Mouse (Mus musculus) brain, embryonic 14.5 days (tissue): ENCODE measurements around the gene Pou3f1. TPM values are rescaled to one million over a fixed set of nuclear protein-coding genes. Genes with fewer than 3 reads are reported as not detected.
"Not testable (repeated sequence)": the region's sequence is repeated elsewhere in the genome, so short reads cannot be mapped to it uniquely, and the experiment has no call there.

Experiments used
- DNase-seq: peaks from one replicate; pipeline ENCODE4 v3.0.0-alpha.2; 2011; ENCODE audit warnings: low read depth
- CTCF ChIP-seq: fragments of 200-500 bp; IDR thresholded peaks from 2 replicates; pipeline ENCODE4 v1.5.1; 2012; ENCODE audit warnings: inconsistent platforms, mild to moderate bottlenecking, moderate library complexity, borderline replicate concordance; ENCODE audit not compliant: insufficient read depth, insufficient read length; ENCODE audit errors: extremely low read depth
- POLR2A ChIP-seq: fragments of 200-500 bp; IDR thresholded peaks from 2 replicates; pipeline ENCODE4 v1.6.1; 2012; ENCODE audit warnings: mild to moderate bottlenecking, inconsistent platforms, borderline replicate concordance; ENCODE audit not compliant: poor library complexity, insufficient read depth, insufficient read length, severe bottlenecking; ENCODE audit errors: extremely low read depth
- polyA plus RNA-seq: library from polyadenylated mRNA; depleted of rRNA; stranded (reverse); fragments of >200 nt; gene quantifications from 2 replicates; pipeline ENCODE4 v1.2.3, GENCODE M21; 2012; rRNA removed

Pou3f1 gene
- polyA plus RNA-seq, 1 experiment: 21.3 TPM

DNA sequence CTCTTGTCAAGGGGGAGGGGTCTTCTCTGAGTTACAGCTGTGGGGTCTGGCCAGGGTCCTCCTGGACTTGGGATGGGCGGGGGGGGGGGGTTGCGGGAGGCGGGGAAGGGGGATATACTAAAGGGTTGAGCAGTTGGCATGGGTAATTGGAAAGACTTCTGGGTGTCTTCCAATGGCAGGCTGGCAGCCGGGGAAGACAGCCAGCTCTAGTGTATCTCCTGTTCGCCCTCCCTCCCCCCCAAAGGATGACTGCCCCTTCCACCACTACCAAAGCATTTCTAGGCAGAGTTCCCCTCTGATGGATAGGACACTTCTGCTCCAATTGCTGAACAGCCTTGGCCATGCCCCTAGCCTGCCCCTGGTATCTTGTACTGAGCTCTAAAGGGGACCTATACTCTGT is 45.3 kb downstream of the Pou3f1 start:
- no peak for TF ChIP-seq POLR2A
- no peak for TF ChIP-seq CTCF
- peak; percentile 74 for DNase-seq

DNA sequence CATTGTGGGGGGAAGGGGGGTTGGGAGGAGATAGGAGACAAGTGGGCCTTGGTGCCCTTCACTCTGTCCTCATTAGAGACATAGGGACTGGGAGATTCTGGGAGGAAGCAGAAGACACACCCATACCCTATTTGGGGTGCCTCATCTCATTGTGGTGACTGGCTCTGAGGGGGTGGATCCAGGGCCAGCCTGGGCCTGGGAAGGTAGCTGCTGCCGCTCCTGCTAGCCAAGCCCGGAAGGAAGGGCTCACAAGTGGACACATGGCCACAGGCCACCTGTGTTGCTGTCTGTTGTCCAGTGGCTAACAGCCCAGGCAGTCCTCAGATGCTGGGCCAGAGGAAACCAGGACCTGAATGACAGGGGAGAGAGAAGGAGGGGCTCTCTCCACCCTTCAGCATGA is 46.8 kb downstream of the Pou3f1 start:
- TF ChIP-seq CTCF (no peak), POLR2A (no peak)
- no peak for DNase-seq

DNA sequence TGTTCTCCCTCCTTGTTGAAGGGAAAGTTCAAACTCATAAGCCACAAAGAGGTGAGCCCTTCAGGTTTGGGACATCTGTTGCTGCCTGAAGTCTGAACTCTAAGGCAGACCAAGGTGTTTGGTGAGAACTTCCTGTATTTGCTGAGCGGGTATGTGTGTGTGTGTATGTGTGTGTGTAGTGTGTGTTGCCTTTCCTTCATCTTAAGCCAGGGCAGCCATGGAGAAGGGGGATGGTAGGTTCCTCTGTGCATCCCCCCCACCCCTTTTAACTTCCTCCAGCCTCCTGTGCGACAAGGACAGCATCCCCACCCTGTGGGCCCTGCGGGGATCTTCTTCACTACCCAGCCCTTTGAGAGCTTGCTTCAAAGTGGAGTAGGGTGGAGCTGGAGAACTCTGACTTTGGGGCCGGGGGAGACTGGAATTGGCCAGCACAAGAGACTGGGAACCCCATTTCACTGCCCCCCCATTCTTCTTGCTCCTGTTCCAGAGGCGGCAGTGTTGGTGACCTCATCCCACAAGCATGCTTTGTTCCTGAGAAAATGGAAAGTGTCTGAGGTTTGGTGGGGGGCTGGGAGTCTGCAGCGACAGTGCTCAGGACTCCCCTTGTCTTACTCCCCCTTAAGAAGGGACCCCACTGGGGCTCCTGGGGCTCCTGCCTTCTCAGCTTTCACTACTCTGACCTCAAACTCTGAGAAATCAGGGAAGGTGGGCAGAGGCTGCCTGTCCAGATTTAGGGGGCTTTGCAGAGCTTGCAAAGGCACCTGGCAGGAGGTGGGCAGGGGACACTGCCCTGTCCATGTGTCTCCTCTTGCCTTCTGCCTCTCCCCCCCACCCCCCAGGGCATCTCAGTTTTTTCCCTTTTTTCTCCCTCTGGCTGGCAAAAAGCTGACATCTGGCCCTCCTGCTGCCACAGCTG is 47.5 kb downstream of the Pou3f1 start:
- peak; percentile 74 for DNase-seq
- TF ChIP-seq POLR2A: no peak

DNA sequence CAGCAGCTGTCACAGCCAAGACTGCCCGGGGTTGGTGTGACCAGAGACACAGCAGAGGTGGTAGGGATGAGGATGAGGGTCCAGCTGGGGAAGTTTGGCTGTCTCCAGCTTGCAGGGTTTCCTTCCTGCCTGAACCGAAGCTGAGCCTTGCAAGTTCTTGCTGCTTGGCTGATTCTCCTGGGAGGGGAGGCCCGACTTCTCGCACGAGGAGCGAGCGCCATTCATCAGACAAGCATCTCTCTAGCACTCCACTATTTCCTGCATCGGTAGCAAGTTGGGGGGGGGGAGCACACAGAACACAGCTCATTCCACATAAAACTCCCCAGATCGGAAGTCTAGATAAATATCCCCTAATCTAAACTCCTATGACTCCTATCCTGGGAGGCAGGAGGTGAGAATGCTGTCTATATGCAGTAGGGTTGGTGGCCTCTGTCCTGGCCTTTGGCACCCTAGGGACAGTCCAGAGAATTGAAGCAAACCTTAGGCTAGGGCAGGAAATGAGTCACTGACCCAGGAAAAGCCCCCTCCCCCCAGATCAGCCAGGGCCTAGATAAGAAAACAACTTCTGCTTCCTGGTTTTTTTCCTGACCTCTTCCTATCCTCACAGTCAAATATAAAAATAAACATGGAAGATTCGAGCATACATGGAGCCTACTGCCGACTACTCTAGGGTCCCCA is 48.3 kb downstream of the Pou3f1 start:
- TF ChIP-seq POLR2A: no peak
- DNase-seq: peak; percentile 46

DNA sequence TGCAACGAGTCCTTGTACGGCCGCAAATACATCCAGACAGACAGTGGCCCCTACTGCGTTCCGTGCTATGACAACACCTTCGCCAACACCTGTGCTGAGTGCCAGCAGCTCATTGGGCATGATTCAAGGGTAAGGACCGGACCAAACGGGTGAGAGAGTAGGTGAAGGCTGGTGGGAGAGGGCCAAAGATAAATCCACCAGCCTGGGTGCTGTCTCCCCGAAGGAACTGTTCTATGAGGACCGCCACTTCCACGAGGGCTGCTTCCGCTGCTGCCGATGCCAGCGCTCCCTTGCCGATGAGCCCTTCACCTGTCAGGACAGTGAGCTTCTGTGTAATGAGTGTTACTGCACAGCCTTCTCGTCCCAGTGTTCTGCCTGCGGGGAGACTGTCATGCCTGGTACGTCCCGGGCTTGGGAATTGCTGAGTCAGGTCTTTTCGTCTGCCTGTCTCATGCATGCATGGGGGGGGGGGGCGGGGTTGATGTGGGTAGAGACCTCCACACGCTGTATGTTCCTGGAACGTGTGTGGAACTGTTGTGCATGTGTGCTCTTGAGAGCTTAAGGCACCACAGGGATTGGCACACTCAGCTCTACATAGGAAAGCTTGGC is 49.2 kb downstream of the Pou3f1 start:
- no peak for DNase-seq
- no peak for TF ChIP-seq POLR2A
- no peak for TF ChIP-seq CTCF

DNA sequence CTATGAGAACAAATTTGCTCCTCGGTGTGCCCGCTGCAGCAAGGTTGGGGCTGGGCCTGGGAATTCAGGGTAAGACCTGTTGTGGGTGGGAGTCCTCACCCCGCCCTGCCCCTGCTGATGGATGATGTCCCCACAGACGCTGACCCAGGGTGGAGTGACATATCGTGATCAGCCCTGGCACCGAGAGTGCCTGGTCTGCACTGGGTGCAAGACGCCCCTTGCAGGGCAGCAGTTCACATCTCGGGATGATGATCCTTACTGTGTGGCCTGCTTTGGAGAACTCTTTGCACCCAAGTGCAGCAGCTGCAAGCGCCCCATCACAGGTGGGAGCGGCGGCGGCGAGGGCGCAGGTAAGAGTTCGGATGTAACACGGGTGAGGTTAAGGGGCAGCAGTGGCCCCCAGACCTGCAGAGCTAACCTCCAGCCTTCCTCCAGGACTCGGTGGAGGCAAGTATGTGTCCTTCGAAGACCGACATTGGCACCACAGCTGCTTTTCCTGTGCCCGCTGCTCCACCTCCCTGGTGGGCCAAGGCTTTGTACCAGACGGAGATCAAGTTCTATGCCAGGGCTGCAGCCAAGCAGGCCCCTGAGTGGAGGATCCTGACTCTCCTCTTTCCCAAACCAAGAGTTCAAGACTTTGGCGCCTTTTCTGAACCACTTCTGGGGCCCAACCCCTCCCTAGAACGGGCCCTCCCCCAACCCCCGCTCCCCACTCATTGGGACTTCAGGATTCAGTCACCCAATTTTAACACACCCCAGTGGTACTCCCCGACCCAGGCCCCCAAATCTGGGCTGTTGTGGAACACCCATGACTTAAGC is 51.0 kb downstream of the Pou3f1 start:
- not testable (repeated sequence) for DNase-seq

DNA sequence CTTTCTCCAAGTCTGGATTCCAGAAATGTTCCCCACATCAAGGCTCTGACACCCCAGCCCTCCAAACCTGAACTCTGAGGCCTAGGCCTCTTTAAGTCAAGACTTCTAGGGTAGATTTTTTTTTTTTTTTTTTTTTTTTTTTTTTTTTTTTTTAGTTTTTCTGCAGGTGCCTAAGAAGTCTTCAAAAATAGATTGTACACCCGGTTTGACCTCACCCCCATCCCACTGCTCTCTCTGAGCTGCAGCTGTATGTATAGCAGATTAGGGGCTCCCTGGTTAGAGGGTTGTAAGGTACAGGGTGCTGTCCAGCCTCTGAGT is 51.6 kb downstream of the Pou3f1 start:
- not testable (repeated sequence) for DNase-seq

DNA sequence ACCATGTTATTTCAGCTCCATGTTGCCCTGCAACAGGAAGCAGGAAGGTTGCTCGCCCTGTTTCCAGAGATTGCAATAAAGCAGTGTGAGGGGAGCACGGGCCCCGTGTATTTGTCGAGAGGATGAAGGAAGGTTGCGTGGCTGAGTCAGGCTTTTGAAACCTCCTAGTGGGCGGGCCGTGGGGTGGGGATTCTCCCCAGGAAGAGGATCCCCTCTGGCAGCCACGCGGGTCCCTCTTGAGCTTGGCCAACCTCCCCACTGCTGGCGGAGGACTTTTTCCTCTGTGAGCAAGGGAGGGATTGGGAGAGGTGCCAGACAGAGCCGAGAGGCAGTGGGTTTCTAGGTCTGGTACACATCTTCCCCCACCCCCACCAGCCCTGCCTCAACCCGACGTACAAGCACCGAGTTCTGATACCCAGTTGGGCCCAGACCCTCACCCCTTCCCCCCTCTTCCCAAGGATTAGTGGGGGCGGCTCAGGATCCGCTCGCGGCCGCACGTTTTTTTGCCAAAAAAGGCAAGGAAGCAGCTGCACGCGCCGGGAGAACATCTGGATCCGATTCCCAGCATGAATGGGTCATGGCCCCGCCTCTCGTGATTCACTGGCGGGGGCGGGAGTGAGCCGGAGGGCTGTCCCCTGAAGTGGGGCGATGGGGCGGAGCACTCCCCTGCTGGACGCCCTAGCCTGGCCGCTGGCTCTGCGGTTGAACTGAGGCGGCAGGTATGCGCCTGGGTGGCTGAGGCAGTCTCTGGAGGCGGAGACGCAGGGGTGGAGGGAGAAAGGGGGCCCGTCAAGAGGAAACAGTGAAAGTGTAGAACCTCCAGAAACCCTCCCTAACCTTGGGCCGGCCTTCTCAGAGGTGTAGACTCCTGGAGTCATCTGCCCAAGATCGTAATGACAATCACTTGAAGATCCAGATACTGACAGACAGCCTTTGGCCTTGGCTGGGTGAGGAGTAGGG is 52.2 kb downstream of the Pou3f1 start:
- TF ChIP-seq CTCF: no peak
- TF ChIP-seq POLR2A: no peak

DNA sequence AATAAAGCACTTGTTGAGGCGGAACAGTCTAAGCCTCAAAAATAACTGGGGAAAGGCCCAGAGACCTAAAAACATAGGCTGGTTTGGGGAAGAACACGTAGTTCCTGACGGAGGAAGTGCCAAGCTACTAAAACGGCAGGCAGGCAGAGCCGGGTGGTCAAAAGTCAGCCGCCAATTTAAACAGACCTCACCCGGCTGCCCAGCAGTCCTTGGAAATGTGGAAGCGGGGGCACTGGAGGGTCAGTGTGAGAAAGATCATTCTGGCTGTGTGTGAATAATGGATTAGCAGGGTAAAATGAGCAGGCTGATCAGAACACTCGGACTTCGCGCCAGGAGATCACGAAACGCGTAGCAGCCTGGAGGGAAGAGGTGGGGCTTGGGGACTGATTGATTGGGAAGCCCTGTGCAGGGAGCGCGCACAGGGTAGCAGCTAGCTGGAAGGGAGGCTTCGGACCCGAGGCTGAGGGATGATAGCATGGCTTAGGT is 53.4 kb downstream of the Pou3f1 start:
- DNase-seq: no peak

More for the DNA sequence above, 52.2 kb downstream of the Pou3f1 start:
- peak; percentile 74 for DNase-seq

More for the DNA sequence above, 53.4 kb downstream of the Pou3f1 start:
- TF ChIP-seq CTCF: no peak
- no peak for TF ChIP-seq POLR2A

Other genes starting within 250 kb of the Pou3f1 start
- 0.08 and 0.36 TPM in 2 replicates for gene 3100002H09Rik, start 46.0 kb upstream of the Pou3f1 start, polyA plus RNA-seq
- gene Utp11, start 36.8 kb downstream of the Pou3f1 start, polyA plus RNA-seq: 22.4 and 22.6 TPM in 2 replicates
- gene Fhl3, start 43.9 kb downstream of the Pou3f1 start, polyA plus RNA-seq: 3.8 and 5.8 TPM in 2 replicates
- gene Sf3a3, start 58.0 kb downstream of the Pou3f1 start, polyA plus RNA-seq: 53.1 and 59.7 TPM in 2 replicates
- gene Inpp5b, start 85.0 kb downstream of the Pou3f1 start, polyA plus RNA-seq: 44.9 and 47.3 TPM in 2 replicates
- 9.3 and 11.5 TPM in 2 replicates for gene Mtf1, start 145.3 kb downstream of the Pou3f1 start, polyA plus RNA-seq
- 56.4 and 79.6 TPM in 2 replicates for gene Yrdc, start 193.9 kb downstream of the Pou3f1 start, polyA plus RNA-seq
- 71.3 and 98.0 TPM in 2 replicates for gene 1110065P20Rik, start 194.4 kb downstream of the Pou3f1 start, polyA plus RNA-seq
- gene Maneal, start 205.4 kb downstream of the Pou3f1 start, polyA plus RNA-seq: 48.8 and 50.3 TPM in 2 replicates
- 18.0 and 25.0 TPM in 2 replicates for gene Epha10, start 224.1 kb downstream of the Pou3f1 start, polyA plus RNA-seq